Mouse (Mus musculus): ENCODE measurements around the gene St3gal3. TPM values are rescaled to one million over a fixed set of nuclear protein-coding genes. Genes with fewer than 3 reads are reported as not detected.

Gene St3gal3
- polyA plus RNA-seq, 1 experiment, result 8.1 TPM

DNA sequence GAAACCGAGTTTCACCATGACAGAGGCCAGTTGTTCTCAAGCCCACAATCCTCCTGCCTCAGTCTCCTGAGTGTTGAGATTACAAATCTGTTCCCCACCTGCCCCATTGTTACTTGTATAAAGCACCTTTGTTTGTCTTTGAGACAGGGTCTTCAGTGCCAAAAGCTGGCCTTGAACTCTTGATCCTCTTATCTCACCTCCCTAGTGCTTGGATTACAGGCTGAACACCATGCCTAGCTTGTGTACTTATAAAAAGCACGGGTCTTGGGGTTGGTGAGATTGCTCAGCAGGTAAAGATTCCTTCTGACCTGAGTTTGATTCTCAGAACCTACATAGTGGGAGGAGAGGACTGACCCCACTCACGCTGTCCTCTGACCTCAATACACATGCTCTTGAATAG lies 144.1 kb downstream of the St3gal3 start:
- H3K4me1 ChIP-seq (ENCODE audit: control insufficient read depth, insufficient read depth, insufficient read length, low read length), result peaks cover 10% of the 10 kb centered on the region
- H3K27ac ChIP-seq (ENCODE audit: insufficient read depth, low read depth, low read length), result no peak overlapping the region
- 21% methylated on average over 3 of the region's 3 CpGs for WGBS
- no peak overlapping the region for H3K4me3 ChIP-seq (ENCODE audit: low read depth, low read length)
- no peak for TF ChIP-seq POLR2A (IDR thresholded peaks at IDR 0.05; ENCODE audit: low read depth, low read length)
- TF ChIP-seq CTCF (IDR thresholded peaks at IDR 0.05; ENCODE audit: extremely low read depth, insufficient read length, insufficient replicate concordance, low read depth, low read length), result no peak
- H3K27me3 ChIP-seq (ENCODE audit: control insufficient read depth, insufficient read depth, low read length), result no peaks in the 10 kb centered on the region
- no peaks in the 10 kb centered on the region for H3K36me3 ChIP-seq (ENCODE audit: control insufficient read depth, insufficient read depth, low read length)

DNA sequence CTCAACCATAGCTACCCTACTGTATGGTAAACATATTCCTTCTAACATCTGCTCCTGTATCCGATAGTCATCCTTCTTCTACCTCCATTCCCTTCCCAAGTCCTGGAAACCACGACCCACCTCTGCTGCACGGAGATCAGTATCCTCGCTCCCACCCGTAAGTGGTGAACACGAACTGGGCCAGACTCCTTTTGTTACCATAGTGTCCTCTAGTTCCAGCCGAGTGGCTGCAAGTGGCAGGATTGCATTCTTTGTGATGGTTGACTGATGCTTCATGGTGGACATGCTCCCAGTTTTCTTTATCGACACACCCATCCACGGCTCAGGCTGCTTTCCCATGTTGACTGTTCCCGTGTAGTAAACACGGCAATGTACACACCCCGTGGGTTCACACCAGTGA lies 144.9 kb downstream of the St3gal3 start:
- no peak overlapping the region for H3K4me3 ChIP-seq (ENCODE audit: low read depth, low read length)
- no peaks in the 10 kb centered on the region for H3K36me3 ChIP-seq (ENCODE audit: control insufficient read depth, insufficient read depth, low read length)
- no peaks in the 10 kb centered on the region for H3K27me3 ChIP-seq (ENCODE audit: control insufficient read depth, insufficient read depth, low read length)
- H3K27ac ChIP-seq (ENCODE audit: insufficient read depth, low read depth, low read length), result no peak overlapping the region
- WGBS, result 89% methylated on average over 12 of the region's 12 CpGs
- H3K4me1 ChIP-seq (ENCODE audit: control insufficient read depth, insufficient read depth, insufficient read length, low read length), result peaks cover 10% of the 10 kb centered on the region; the same call in 1 of the 2 replicates
- TF ChIP-seq POLR2A (IDR thresholded peaks at IDR 0.05; ENCODE audit: low read depth, low read length), result no peak
- TF ChIP-seq CTCF (IDR thresholded peaks at IDR 0.05; ENCODE audit: extremely low read depth, insufficient read length, insufficient replicate concordance, low read depth, low read length), result no peak

DNA sequence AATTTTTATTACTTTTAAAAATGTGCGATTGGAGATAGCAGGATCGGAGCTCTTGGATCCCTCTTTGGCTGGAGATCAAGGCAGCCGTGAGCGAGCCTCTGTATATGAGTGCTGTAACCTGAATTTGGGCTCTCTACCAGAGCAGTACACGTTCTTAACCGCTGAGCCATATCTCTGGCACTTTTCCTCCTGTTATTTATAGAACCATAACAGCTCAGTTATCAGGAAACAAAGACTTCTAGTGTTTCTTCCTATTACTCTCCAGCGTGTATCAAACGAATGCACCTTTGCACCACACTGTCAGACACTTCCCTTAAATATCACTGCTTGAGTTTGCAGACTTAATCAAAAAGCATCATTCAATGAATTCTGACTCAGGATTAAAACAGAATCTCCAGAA lies 147.9 kb downstream of the St3gal3 start:
- H3K36me3 ChIP-seq (ENCODE audit: control insufficient read depth, insufficient read depth, low read length), result no peaks in the 10 kb centered on the region
- 10% methylated on average over 8 of the region's 8 CpGs for WGBS
- H3K27ac ChIP-seq (ENCODE audit: insufficient read depth, low read depth, low read length), result no peak overlapping the region
- H3K27me3 ChIP-seq (ENCODE audit: control insufficient read depth, insufficient read depth, low read length), result no peaks in the 10 kb centered on the region
- no peak for TF ChIP-seq CTCF (IDR thresholded peaks at IDR 0.05; ENCODE audit: extremely low read depth, insufficient read length, insufficient replicate concordance, low read depth, low read length)
- TF ChIP-seq POLR2A (IDR thresholded peaks at IDR 0.05; ENCODE audit: low read depth, low read length), result no peak
- peaks cover 16% of the 10 kb centered on the region for H3K4me1 ChIP-seq (ENCODE audit: control insufficient read depth, insufficient read depth, insufficient read length, low read length)
- no peak overlapping the region for H3K4me3 ChIP-seq (ENCODE audit: low read depth, low read length)

DNA sequence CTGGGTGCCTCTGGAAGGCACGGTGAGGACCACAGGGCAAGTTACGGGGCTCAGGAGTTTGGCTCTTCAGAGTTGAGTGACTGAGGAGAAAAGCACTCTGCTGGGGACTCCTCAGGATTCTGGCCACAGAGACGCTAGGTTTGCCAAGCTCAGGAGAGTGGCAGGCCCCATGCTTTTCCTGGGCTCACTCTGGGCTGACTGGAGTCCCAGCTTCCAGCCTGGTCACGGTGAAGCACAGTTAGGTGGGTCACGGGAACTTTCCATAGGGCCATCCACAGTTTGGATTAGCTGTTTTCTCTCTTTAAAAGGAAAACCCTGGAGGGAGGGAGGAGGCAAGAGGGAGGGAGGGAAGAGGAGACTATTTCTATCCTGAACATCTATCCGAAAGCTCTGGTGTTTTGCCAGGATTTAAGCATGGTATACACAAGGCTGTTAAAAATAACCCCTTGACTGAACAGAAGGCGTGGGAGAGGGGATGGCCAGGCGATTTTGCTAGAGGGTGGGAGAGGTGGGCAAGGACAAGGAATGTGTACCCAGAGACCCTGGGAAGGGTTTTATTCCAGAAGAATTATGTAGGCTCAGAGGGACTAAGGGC lies 149.6 kb downstream of the St3gal3 start:
- no peak for TF ChIP-seq POLR2A (IDR thresholded peaks at IDR 0.05; ENCODE audit: low read depth, low read length)
- no peak for TF ChIP-seq CTCF (IDR thresholded peaks at IDR 0.05; ENCODE audit: extremely low read depth, insufficient read length, insufficient replicate concordance, low read depth, low read length)
- H3K4me3 ChIP-seq (ENCODE audit: low read depth, low read length), result no peak overlapping the region
- no peak overlapping the region for H3K27ac ChIP-seq (ENCODE audit: insufficient read depth, low read depth, low read length)
- H3K4me1 ChIP-seq (ENCODE audit: control insufficient read depth, insufficient read depth, insufficient read length, low read length), result peaks cover 12% of the 10 kb centered on the region
- 81% methylated on average over 8 of the region's 8 CpGs for WGBS
- H3K27me3 ChIP-seq (ENCODE audit: control insufficient read depth, insufficient read depth, low read length), result no peaks in the 10 kb centered on the region
- no peaks in the 10 kb centered on the region for H3K36me3 ChIP-seq (ENCODE audit: control insufficient read depth, insufficient read depth, low read length)

DNA sequence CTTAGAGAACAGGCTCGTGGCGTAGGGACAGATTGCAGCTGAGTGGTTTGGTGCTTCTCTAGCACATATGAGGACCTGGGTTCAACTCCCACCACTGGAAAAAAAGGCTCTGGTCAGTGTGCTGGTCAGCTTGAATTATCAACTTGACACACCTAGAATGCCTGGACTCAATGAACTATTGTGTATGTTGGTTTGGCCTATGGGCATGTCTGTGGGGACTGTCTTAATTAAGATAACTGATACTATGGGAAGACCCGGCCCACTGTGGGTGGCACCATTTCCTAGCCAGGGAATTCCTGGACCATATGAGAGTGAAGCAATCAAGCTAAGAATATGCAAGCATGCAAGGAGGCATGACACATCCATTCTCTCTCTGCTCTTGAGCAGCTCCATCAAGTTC lies 150.5 kb downstream of the St3gal3 start:
- no peak overlapping the region for H3K4me3 ChIP-seq (ENCODE audit: low read depth, low read length)
- no peak overlapping the region for H3K27ac ChIP-seq (ENCODE audit: insufficient read depth, low read depth, low read length)
- H3K36me3 ChIP-seq (ENCODE audit: control insufficient read depth, insufficient read depth, low read length), result no peaks in the 10 kb centered on the region
- peaks cover 12% of the 10 kb centered on the region for H3K4me1 ChIP-seq (ENCODE audit: control insufficient read depth, insufficient read depth, insufficient read length, low read length)
- H3K27me3 ChIP-seq (ENCODE audit: control insufficient read depth, insufficient read depth, low read length), result no peaks in the 10 kb centered on the region
- WGBS, result 97% methylated on average over 3 of the region's 3 CpGs
- no peak for TF ChIP-seq CTCF (IDR thresholded peaks at IDR 0.05; ENCODE audit: extremely low read depth, insufficient read length, insufficient replicate concordance, low read depth, low read length)
- TF ChIP-seq POLR2A (IDR thresholded peaks at IDR 0.05; ENCODE audit: low read depth, low read length), result no peak

DNA sequence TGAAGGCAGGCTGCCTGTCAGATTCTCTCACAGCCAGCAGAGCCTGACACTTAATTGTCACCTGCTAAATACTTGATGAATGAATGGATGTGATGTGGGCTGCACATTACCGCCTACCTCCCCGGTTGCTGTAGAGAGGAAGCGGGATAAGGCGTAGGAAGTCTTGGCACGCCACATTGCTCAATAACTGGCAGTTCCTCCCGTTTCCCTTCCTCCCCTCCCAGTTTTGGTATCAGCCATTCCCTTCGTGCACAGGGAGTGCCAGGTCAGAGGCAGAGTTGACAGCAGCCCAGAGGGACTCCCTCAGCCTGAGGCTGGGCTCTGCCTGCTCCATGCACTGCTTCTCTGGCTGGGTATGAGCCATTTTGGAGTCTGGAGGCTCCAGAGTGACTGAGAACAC lies 152.0 kb downstream of the St3gal3 start:
- no peaks in the 10 kb centered on the region for H3K27me3 ChIP-seq (ENCODE audit: control insufficient read depth, insufficient read depth, low read length)
- peaks cover 12% of the 10 kb centered on the region for H3K4me1 ChIP-seq (ENCODE audit: control insufficient read depth, insufficient read depth, insufficient read length, low read length)
- 24% methylated on average over 7 of the region's 7 CpGs for WGBS
- H3K27ac ChIP-seq (ENCODE audit: insufficient read depth, low read depth, low read length), result no peak overlapping the region
- no peak for TF ChIP-seq POLR2A (IDR thresholded peaks at IDR 0.05; ENCODE audit: low read depth, low read length)
- no peak for TF ChIP-seq CTCF (IDR thresholded peaks at IDR 0.05; ENCODE audit: extremely low read depth, insufficient read length, insufficient replicate concordance, low read depth, low read length)
- H3K4me3 ChIP-seq (ENCODE audit: low read depth, low read length), result no peak overlapping the region
- H3K36me3 ChIP-seq (ENCODE audit: control insufficient read depth, insufficient read depth, low read length), result no peaks in the 10 kb centered on the region

DNA sequence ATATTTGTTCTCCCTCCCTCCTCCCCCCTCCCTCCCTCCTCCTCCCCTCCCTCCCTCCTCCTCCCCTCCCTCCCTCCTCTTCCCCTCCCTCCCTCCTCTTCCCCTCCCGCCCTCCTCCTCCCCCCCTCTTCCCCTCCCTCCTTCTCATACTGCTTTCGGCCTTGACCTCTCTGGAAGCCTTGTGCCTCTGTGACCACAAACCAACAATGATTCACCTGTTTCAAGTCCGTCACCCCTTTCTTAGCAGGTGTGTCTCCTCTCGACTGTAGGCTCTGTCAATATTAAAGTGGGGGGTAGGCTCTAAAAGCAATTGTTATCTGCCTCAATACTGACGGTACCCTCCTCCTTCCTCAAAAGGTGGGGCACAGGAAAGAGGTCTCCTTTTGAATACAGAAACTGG lies 153.2 kb downstream of the St3gal3 start:
- no peak overlapping the region for H3K27ac ChIP-seq (ENCODE audit: insufficient read depth, low read depth, low read length)
- no peaks in the 10 kb centered on the region for H3K27me3 ChIP-seq (ENCODE audit: control insufficient read depth, insufficient read depth, low read length)
- H3K36me3 ChIP-seq (ENCODE audit: control insufficient read depth, insufficient read depth, low read length), result no peaks in the 10 kb centered on the region; the same call in 1 of the 2 replicates
- H3K4me3 ChIP-seq (ENCODE audit: low read depth, low read length), result no peak overlapping the region
- H3K4me1 ChIP-seq (ENCODE audit: control insufficient read depth, insufficient read depth, insufficient read length, low read length), result peaks cover 12% of the 10 kb centered on the region
- 15% methylated on average over 4 of the region's 5 CpGs for WGBS
- no peak for TF ChIP-seq CTCF (IDR thresholded peaks at IDR 0.05; ENCODE audit: extremely low read depth, insufficient read length, insufficient replicate concordance, low read depth, low read length)
- no peak for TF ChIP-seq POLR2A (IDR thresholded peaks at IDR 0.05; ENCODE audit: low read depth, low read length)
